Mouse (Mus musculus): Measurements from ENCODE around the gene Cacna1e.

The Cacna1e gene

GRCm38 (mm10) chr1:154615759-154616158, 268.5 kb downstream of the Cacna1e start:
- no peak for DNase-seq

GRCm38 (mm10) chr1:154608516-154608915, 275.8 kb downstream of the Cacna1e start:
- no peak for DNase-seq

GRCm38 (mm10) chr1:154607406-154607805, 276.9 kb downstream of the Cacna1e start:
- DNase-seq = no peak

GRCm38 (mm10) chr1:154605601-154606000, 278.7 kb downstream of the Cacna1e start:
- DNase-seq = no peak

- DNase-seq = no peak
These were observed 280.5 kb downstream of the Cacna1e start for GRCm38 (mm10) chr1:154603781-154604180.

GRCm38 (mm10) chr1:154602531-154602930, 281.8 kb downstream of the Cacna1e start:
- DNase-seq = no peak

- DNase-seq = no peak
These were observed 301.8 kb downstream of the Cacna1e start for GRCm38 (mm10) chr1:154582516-154582915.

GRCm38 (mm10) chr1:154579929-154580328, 304.4 kb downstream of the Cacna1e start:
- DNase-seq = no peak

GRCm38 (mm10) chr1:154578748-154579147, 305.6 kb downstream of the Cacna1e start:
- no peak for DNase-seq

- DNase-seq = no peak
These were observed 307.9 kb downstream of the Cacna1e start for GRCm38 (mm10) chr1:154576418-154576817.

GRCm38 (mm10) chr1:154566026-154566425, 318.3 kb downstream of the Cacna1e start:
- DNase-seq = no peak

- no peak for DNase-seq
These were observed 328.5 kb downstream of the Cacna1e start for GRCm38 (mm10) chr1:154555811-154556210.

GRCm38 (mm10) chr1:154553132-154553531, 331.2 kb downstream of the Cacna1e start:
- DNase-seq = no peak

- no peak for DNase-seq
These were observed 346.9 kb downstream of the Cacna1e start for GRCm38 (mm10) chr1:154537445-154537844.

- no peak for DNase-seq
These were observed 347.5 kb downstream of the Cacna1e start for GRCm38 (mm10) chr1:154536763-154537162.

GRCm38 (mm10) chr1:154532987-154533940, 351.0 kb downstream of the Cacna1e start:
- DNase-seq = no peak

GRCm38 (mm10) chr1:154529666-154530065, 354.6 kb downstream of the Cacna1e start:
- DNase-seq = no peak

GRCm38 (mm10) chr1:154528803-154529202, 355.5 kb downstream of the Cacna1e start:
- no peak for DNase-seq

GRCm38 (mm10) chr1:154520715-154521114, 363.6 kb downstream of the Cacna1e start:
- no peak for DNase-seq

- no peak for DNase-seq
These were observed 369.0 kb downstream of the Cacna1e start for GRCm38 (mm10) chr1:154515350-154515749.

GRCm38 (mm10) chr1:154511736-154512135, 372.6 kb downstream of the Cacna1e start:
- DNase-seq = no peak

- no peak for DNase-seq
These were observed 380.3 kb downstream of the Cacna1e start for GRCm38 (mm10) chr1:154504005-154504404.

- no peak for DNase-seq
These were observed 383.4 kb downstream of the Cacna1e start for GRCm38 (mm10) chr1:154500869-154501268.

GRCm38 (mm10) chr1:154500187-154500866, 384.0 kb downstream of the Cacna1e start:
- DNase-seq = no peak

Data from liver (tissue).